Mouse (Mus musculus): ENCODE measurements at regions not wholly inside any gene's neighbourhood (a gene's known extent, or its start where the extent isn't known, plus 50 kb on each side); places are given as distances from the start of the nearest gene placed in this dataset.

DNA sequence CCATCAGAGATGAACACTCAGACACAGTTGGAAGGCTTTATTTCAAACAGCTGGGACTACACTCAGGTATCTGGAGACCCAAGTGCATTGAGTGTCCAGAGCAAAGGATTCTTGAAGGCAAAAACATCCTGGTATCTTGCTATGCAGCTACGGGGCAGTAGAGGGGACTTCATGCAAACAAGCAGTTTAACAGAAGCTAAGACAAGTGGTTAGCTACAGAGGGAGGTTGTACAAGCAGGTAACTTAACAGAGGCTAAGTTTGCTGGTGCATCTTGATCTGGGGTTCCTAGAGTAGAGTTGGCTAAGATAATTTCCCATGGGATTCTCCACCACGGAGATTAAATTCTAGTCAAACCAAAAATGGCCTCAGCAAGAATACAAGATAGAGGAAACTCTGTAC, 145.5 kb upstream of the Zfp618 start:
- 85% methylated on average over 2 of the region's 2 CpGs for WGBS
- H3K4me1 ChIP-seq (ENCODE audit: control insufficient read depth, insufficient read depth, low read length), result no peaks in the 10 kb centered on the region
- no peak overlapping the region for H3K4me2 ChIP-seq (ENCODE audit: low read depth, low read length)
- DNase-seq (ENCODE audit: low spot score) (no peak), ATAC-seq (replicated peaks; ENCODE audit: insufficient number of reproducible peaks, low FRiP score, low TSS enrichment, low read depth) (no peak)
- H3K9me3 ChIP-seq (replicated peaks; ENCODE audit: control insufficient read depth, low read length), result no peaks in the 10 kb centered on the region
- no peak overlapping the region for H3K4me3 ChIP-seq (ENCODE audit: low read depth, low read length)
- H3K27me3 ChIP-seq (ENCODE audit: control insufficient read depth, insufficient read depth, low read length), result no peaks in the 10 kb centered on the region
- no peak overlapping the region for H3K9ac ChIP-seq (replicated peaks; ENCODE audit: low read length)
- H3K27ac ChIP-seq (replicated peaks; ENCODE audit: low read depth, low read length), result no peak overlapping the region
- no peaks in the 10 kb centered on the region for H3K36me3 ChIP-seq (replicated peaks; ENCODE audit: control insufficient read depth, insufficient read depth, low read depth, low read length)

- no peak for ATAC-seq (replicated peaks; ENCODE audit: insufficient number of reproducible peaks, low FRiP score, low TSS enrichment, low read depth)
- H3K4me2 ChIP-seq (ENCODE audit: low read depth, low read length), result no peak overlapping the region
- H3K9me3 ChIP-seq (replicated peaks; ENCODE audit: control insufficient read depth, low read length), result no peaks in the 10 kb centered on the region
- no peaks in the 10 kb centered on the region for H3K27me3 ChIP-seq (ENCODE audit: control insufficient read depth, insufficient read depth, low read length)
- H3K9ac ChIP-seq (replicated peaks; ENCODE audit: low read length), result no peak overlapping the region
- H3K4me3 ChIP-seq (ENCODE audit: low read depth, low read length), result no peak overlapping the region
- no peaks in the 10 kb centered on the region for H3K4me1 ChIP-seq (ENCODE audit: control insufficient read depth, insufficient read depth, low read length)
- no peaks in the 10 kb centered on the region for H3K36me3 ChIP-seq (replicated peaks; ENCODE audit: control insufficient read depth, insufficient read depth, low read depth, low read length)
- DNase-seq (ENCODE audit: low spot score), result no peak
- WGBS, result 69% methylated on average over 2 of the region's 2 CpGs
- H3K27ac ChIP-seq (replicated peaks; ENCODE audit: low read depth, low read length), result no peak overlapping the region
Measured at GRCm38 (mm10) chr4:62821288-62821687, 144.1 kb upstream of the Zfp618 start.

GRCm38 (mm10) chr4:62822568-62822967, 142.8 kb upstream of the Zfp618 start:
- no peak for ATAC-seq (replicated peaks; ENCODE audit: insufficient number of reproducible peaks, low FRiP score, low TSS enrichment, low read depth)
- no peaks in the 10 kb centered on the region for H3K27me3 ChIP-seq (ENCODE audit: control insufficient read depth, insufficient read depth, low read length)
- no peak overlapping the region for H3K4me2 ChIP-seq (ENCODE audit: low read depth, low read length)
- 50% methylated on average over 7 of the region's 7 CpGs for WGBS
- H3K9ac ChIP-seq (replicated peaks; ENCODE audit: low read length), result no peak overlapping the region
- peak; percentile 76 for DNase-seq (ENCODE audit: low spot score)
- no peak overlapping the region for H3K27ac ChIP-seq (replicated peaks; ENCODE audit: low read depth, low read length)
- no peaks in the 10 kb centered on the region for H3K4me1 ChIP-seq (ENCODE audit: control insufficient read depth, insufficient read depth, low read length)
- no peaks in the 10 kb centered on the region for H3K9me3 ChIP-seq (replicated peaks; ENCODE audit: control insufficient read depth, low read length)
- H3K36me3 ChIP-seq (replicated peaks; ENCODE audit: control insufficient read depth, insufficient read depth, low read depth, low read length), result no peaks in the 10 kb centered on the region
- H3K4me3 ChIP-seq (ENCODE audit: low read depth, low read length), result no peak overlapping the region

DNA sequence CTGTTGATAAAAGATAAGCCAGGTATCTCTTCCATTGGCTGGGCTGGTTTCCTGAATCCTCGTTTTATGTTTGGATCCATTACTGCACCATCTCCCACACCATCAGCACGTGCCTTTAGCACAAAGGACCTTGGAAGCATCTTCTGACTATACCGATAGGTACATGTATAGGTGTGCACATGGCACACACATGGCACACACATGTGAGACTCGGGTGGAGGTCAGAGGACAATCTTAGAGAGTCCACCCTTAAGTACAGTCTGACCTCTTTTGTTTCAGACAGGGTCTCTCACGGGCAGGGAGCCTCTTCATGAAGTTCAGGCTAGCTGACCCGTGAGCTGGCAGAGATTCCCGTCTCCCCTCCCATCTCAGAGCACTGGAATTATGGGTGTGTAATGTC, 142.3 kb upstream of the Zfp618 start:
- ATAC-seq (replicated peaks; ENCODE audit: insufficient number of reproducible peaks, low FRiP score, low TSS enrichment, low read depth) (no peak), DNase-seq (ENCODE audit: low spot score) (no peak)
- H3K9ac ChIP-seq (replicated peaks; ENCODE audit: low read length), result no peak overlapping the region
- H3K9me3 ChIP-seq (replicated peaks; ENCODE audit: control insufficient read depth, low read length), result no peaks in the 10 kb centered on the region
- no peak overlapping the region for H3K4me3 ChIP-seq (ENCODE audit: low read depth, low read length)
- WGBS, result 77% methylated on average over 7 of the region's 7 CpGs
- no peak overlapping the region for H3K4me2 ChIP-seq (ENCODE audit: low read depth, low read length)
- no peak overlapping the region for H3K27ac ChIP-seq (replicated peaks; ENCODE audit: low read depth, low read length)
- H3K36me3 ChIP-seq (replicated peaks; ENCODE audit: control insufficient read depth, insufficient read depth, low read depth, low read length), result no peaks in the 10 kb centered on the region
- H3K27me3 ChIP-seq (ENCODE audit: control insufficient read depth, insufficient read depth, low read length), result no peaks in the 10 kb centered on the region
- H3K4me1 ChIP-seq (ENCODE audit: control insufficient read depth, insufficient read depth, low read length), result no peaks in the 10 kb centered on the region

- ATAC-seq (replicated peaks; ENCODE audit: insufficient number of reproducible peaks, low FRiP score, low TSS enrichment, low read depth), result no peak
- Histone ChIP-seq H3K27me3 (ENCODE audit: control insufficient read depth, insufficient read depth, low read length) (no peaks in the 10 kb centered on the region), H3K4me3 (ENCODE audit: low read depth, low read length) (no peak overlapping the region), H3K4me1 (ENCODE audit: control insufficient read depth, insufficient read depth, low read length) (no peaks in the 10 kb centered on the region), H3K9ac (replicated peaks; ENCODE audit: low read length) (no peak overlapping the region), H3K36me3 (replicated peaks; ENCODE audit: control insufficient read depth, insufficient read depth, low read depth, low read length) (no peaks in the 10 kb centered on the region), H3K4me2 (ENCODE audit: low read depth, low read length) (no peak overlapping the region), H3K9me3 (replicated peaks; ENCODE audit: control insufficient read depth, low read length) (no peaks in the 10 kb centered on the region), H3K27ac (replicated peaks; ENCODE audit: low read depth, low read length) (no peak overlapping the region)
- peak; percentile 17 for DNase-seq (ENCODE audit: low spot score)
- WGBS, result 57% methylated on average over 9 of the region's 9 CpGs
Measured at GRCm38 (mm10) chr4:62823555-62824250, 141.7 kb upstream of the Zfp618 start.

GRCm38 (mm10) chr4:62824581-62824980, 140.8 kb upstream of the Zfp618 start:
- 78% methylated on average over 10 of the region's 10 CpGs for WGBS
- H3K9ac ChIP-seq (replicated peaks; ENCODE audit: low read length), result no peak overlapping the region
- no peaks in the 10 kb centered on the region for H3K27me3 ChIP-seq (ENCODE audit: control insufficient read depth, insufficient read depth, low read length)
- H3K4me3 ChIP-seq (ENCODE audit: low read depth, low read length), result no peak overlapping the region
- no peak for DNase-seq (ENCODE audit: low spot score)
- H3K9me3 ChIP-seq (replicated peaks; ENCODE audit: control insufficient read depth, low read length), result no peaks in the 10 kb centered on the region
- no peak overlapping the region for H3K4me2 ChIP-seq (ENCODE audit: low read depth, low read length)
- ATAC-seq (replicated peaks; ENCODE audit: insufficient number of reproducible peaks, low FRiP score, low TSS enrichment, low read depth), result no peak
- no peak overlapping the region for H3K27ac ChIP-seq (replicated peaks; ENCODE audit: low read depth, low read length)
- no peaks in the 10 kb centered on the region for H3K36me3 ChIP-seq (replicated peaks; ENCODE audit: control insufficient read depth, insufficient read depth, low read depth, low read length)
- no peaks in the 10 kb centered on the region for H3K4me1 ChIP-seq (ENCODE audit: control insufficient read depth, insufficient read depth, low read length)

- Histone ChIP-seq H3K4me1 (ENCODE audit: control insufficient read depth, insufficient read depth, low read length) (no peaks in the 10 kb centered on the region), H3K9ac (replicated peaks; ENCODE audit: low read length) (no peak overlapping the region), H3K4me2 (ENCODE audit: low read depth, low read length) (no peak overlapping the region), H3K27me3 (ENCODE audit: control insufficient read depth, insufficient read depth, low read length) (no peaks in the 10 kb centered on the region), H3K9me3 (replicated peaks; ENCODE audit: control insufficient read depth, low read length) (no peaks in the 10 kb centered on the region), H3K36me3 (replicated peaks; ENCODE audit: control insufficient read depth, insufficient read depth, low read depth, low read length) (no peaks in the 10 kb centered on the region), H3K4me3 (ENCODE audit: low read depth, low read length) (no peak overlapping the region), H3K27ac (replicated peaks; ENCODE audit: low read depth, low read length) (no peak overlapping the region)
- no peak for ATAC-seq (replicated peaks; ENCODE audit: insufficient number of reproducible peaks, low FRiP score, low TSS enrichment, low read depth)
- no peak for DNase-seq (ENCODE audit: low spot score)
- WGBS, result 80% methylated on average over 5 of the region's 5 CpGs
Measured at GRCm38 (mm10) chr4:62825256-62825655, 140.1 kb upstream of the Zfp618 start.

DNA sequence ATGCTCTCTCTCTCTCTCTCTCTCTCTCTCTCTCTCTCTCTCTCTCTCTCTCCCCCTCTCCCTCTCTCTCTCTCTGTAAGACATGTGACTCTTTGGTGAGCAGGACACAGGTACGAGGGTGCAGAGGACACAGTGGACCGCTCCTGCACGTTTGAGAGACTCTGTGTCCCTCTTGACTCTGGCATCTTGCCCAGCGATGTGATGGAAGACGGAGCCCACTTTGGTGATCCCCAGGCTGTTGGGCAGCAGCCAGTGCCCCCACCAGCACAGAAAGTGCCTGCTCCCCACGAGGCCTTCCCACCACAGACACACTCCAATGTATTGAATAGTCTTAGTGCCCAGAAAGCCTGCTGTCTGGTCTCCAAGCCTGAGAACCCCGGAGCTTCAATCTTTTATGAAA, 136.4 kb upstream of the Zfp618 start:
- H3K27me3 ChIP-seq (ENCODE audit: control insufficient read depth, insufficient read depth, low read length), result no peaks in the 10 kb centered on the region
- 0 out of 2 replicates have a peak, but pooled peaks cover 1% of the 10 kb centered on the region for H3K4me1 ChIP-seq (ENCODE audit: control insufficient read depth, insufficient read depth, low read length)
- 83% methylated on average over 7 of the region's 7 CpGs for WGBS
- H3K27ac ChIP-seq (replicated peaks; ENCODE audit: low read depth, low read length), result no peak overlapping the region
- DNase-seq (ENCODE audit: low spot score) (no peak), ATAC-seq (replicated peaks; ENCODE audit: insufficient number of reproducible peaks, low FRiP score, low TSS enrichment, low read depth) (no peak)
- H3K9ac ChIP-seq (replicated peaks; ENCODE audit: low read length), result no peak overlapping the region
- no peaks in the 10 kb centered on the region for H3K36me3 ChIP-seq (replicated peaks; ENCODE audit: control insufficient read depth, insufficient read depth, low read depth, low read length)
- H3K9me3 ChIP-seq (replicated peaks; ENCODE audit: control insufficient read depth, low read length), result no peaks in the 10 kb centered on the region
- H3K4me3 ChIP-seq (ENCODE audit: low read depth, low read length), result no peak overlapping the region
- H3K4me2 ChIP-seq (ENCODE audit: low read depth, low read length), result no peak overlapping the region

Measured in embryonic facial prominence, embryonic 11.5 days (tissue).